Mouse (Mus musculus): ENCODE measurements around the gene Ube2a. TPM values are rescaled to one million over a fixed set of nuclear protein-coding genes. Genes with fewer than 3 reads are reported as not detected.

Ube2a gene
- 41.1 and 44.7 TPM in 2 replicates for polyA plus RNA-seq (2012; rRNA removed)

DNA sequence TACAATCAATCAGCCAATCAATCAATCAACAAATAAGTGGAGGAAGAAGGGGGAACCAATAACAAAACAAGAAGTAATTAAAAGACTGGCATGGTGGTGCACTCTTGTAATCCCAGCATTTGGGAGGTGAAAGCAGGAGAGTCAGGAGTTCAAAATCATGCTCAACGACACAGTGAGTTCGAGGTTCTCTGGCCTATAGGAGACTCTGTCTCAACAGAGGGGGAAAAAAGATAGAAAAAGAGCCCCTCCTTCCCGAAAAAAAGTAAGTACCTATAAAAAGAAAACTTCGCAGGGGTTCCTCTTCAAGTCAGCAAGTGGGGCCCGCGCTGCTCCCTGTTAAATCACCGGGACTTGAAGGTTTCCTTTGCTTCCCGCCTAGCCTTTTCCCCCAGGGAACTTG, at the start of gene Ube2a, which contains the start of gene C330007P06Rik:
TSS of gene Ube2a (plus strand) at position 136 of the 400 bp plus-strand sequence.
TSS of gene C330007P06Rik (minus strand) at position 347 of the 400 bp plus-strand sequence.
- H3K27ac ChIP-seq (ENCODE audit: insufficient read depth, low read length), result no peak within 1 kb of the TSS; the same call in 1 of the 2 replicates

DNA sequence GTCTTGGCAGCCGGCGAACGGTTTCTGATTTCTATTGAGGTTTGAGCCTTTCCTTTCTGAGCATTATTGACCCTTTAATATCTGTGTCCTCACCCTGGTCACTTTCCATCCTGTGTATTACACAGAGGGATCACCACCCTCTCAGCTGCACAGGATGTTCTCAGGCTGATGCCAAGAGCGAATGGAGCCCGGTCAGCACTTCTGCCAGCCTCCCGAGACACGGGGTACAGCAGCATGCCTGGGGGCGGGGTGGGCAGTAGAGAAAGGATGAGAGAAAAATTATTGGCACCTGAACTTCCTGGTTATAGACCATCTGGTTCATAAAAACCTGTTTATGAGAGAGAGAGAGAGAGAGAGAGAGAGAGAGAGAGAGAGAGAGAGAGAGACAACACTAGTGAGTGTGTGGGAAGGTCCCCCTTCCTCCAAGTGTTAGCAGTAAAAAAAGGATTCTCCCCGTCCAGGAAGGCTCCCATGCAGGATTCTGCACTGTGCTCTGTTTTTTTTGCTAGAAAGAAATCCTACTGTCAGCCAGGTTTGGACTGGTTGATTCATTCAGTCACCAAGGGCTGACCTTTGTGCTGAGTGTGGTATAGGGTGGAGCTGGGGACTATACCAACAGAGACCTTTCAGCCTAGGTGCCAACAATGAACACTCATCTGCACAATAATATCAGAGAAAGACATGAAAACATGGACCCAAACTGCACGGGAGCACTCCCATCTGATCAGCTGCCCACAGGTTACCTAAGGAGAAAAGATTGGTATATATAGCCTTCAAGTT, 49.6 kb upstream of the Ube2a start:
- Histone ChIP-seq H3K4me1 (ENCODE audit: control insufficient read depth, insufficient read depth, low read length) (no peaks in the 10 kb centered on the region), H3K4me3 (ENCODE audit: insufficient read depth, low read length) (no peak overlapping the region), H3K27ac (ENCODE audit: insufficient read depth, low read length) (no peak overlapping the region)
- TF ChIP-seq POLR2A (IDR thresholded peaks at IDR 0.05; ENCODE audit: extremely low read depth, insufficient read depth, low read length) (no peak), CTCF (IDR thresholded peaks at IDR 0.05; ENCODE audit: extremely low read depth, insufficient read depth, low read length) (no peak)

More for the DNA sequence above, at the start of gene Ube2a, which contains the start of gene C330007P06Rik:
- TF ChIP-seq POLR2A (IDR thresholded peaks at IDR 0.05; ENCODE audit: extremely low read depth, insufficient read depth, low read length) (no peak), CTCF (IDR thresholded peaks at IDR 0.05; ENCODE audit: extremely low read depth, insufficient read depth, low read length) (no peak)
- H3K4me3 ChIP-seq (ENCODE audit: insufficient read depth, low read length), result peak within 1 kb of the TSS; percentile 54
- H3K4me1 ChIP-seq (ENCODE audit: control insufficient read depth, insufficient read depth, low read length), result peaks cover 2% of the 10 kb centered on the region; the same call in 1 of the 2 replicates

DNA sequence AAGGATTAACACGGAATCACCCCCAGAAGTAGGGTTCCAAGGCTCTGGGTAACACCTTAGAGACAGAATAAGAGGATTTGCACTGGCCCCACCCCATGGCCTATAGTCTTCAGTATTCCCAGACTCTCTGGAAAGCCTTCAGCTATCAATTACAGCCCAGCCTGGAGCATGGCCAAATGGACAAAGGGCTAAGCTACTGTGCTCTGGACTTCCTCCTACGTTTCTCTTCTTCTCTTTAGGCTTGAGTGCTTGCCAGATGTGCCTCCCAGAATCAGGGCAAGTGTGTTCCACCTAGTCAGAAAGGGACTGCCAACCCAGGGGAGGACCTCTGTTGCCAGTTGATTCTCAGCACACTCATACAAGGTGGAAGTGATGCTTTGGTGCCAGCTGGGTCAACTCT, 48.7 kb upstream of the Ube2a start:
- no peak overlapping the region for H3K4me3 ChIP-seq (ENCODE audit: insufficient read depth, low read length)
- H3K27ac ChIP-seq (ENCODE audit: insufficient read depth, low read length), result no peak overlapping the region
- TF ChIP-seq CTCF (IDR thresholded peaks at IDR 0.05; ENCODE audit: extremely low read depth, insufficient read depth, low read length) (no peak), POLR2A (IDR thresholded peaks at IDR 0.05; ENCODE audit: extremely low read depth, insufficient read depth, low read length) (no peak)
- H3K4me1 ChIP-seq (ENCODE audit: control insufficient read depth, insufficient read depth, low read length), result no peaks in the 10 kb centered on the region

DNA sequence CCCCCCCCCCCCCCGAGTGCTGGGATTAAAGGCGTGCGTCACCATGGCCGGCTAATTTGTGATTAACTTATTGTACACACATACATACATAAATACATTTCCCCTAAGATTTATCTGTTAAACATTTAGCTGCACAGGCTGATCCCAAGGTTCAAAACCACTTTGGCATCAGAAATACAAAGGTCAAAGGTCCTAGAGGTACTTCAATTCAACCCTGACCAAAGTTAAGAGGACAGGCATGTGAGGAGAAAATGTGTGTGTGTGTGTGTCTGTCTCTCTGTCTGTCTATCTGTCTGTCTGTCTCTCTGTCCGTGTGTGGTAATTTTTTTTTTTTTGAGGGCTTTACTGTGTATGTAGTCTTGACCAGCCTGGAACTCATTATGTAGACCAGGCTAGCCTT, 46.8 kb upstream of the Ube2a start:
- H3K4me1 ChIP-seq (ENCODE audit: control insufficient read depth, insufficient read depth, low read length), result no peaks in the 10 kb centered on the region
- H3K27ac ChIP-seq (ENCODE audit: insufficient read depth, low read length), result no peak overlapping the region
- H3K4me3 ChIP-seq (ENCODE audit: insufficient read depth, low read length), result no peak overlapping the region
- TF ChIP-seq CTCF (IDR thresholded peaks at IDR 0.05; ENCODE audit: extremely low read depth, insufficient read depth, low read length) (no peak), POLR2A (IDR thresholded peaks at IDR 0.05; ENCODE audit: extremely low read depth, insufficient read depth, low read length) (no peak)

DNA sequence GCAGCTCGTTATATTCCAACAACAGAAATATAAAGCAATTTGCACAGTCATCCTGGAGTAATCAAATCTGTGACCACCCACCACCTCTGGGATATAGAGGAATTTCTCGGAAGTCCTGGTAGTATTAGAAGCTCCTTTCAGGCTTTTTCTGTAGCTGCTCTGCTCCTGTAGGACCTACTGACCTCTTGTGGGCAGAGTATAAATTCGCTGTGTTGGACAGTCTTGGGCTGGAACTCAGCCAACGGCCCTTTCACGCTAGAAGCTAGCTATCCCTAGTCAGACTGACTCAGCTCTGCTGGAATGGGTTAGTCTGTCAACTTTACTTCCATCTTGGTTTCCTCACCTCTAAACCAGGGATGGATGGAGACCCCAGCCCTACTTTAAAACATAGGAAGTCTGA, 43.4 kb upstream of the Ube2a start:
- H3K4me1 ChIP-seq (ENCODE audit: control insufficient read depth, insufficient read depth, low read length), result no peaks in the 10 kb centered on the region
- H3K4me3 ChIP-seq (ENCODE audit: insufficient read depth, low read length), result no peak overlapping the region
- TF ChIP-seq POLR2A (IDR thresholded peaks at IDR 0.05; ENCODE audit: extremely low read depth, insufficient read depth, low read length) (no peak), CTCF (IDR thresholded peaks at IDR 0.05; ENCODE audit: extremely low read depth, insufficient read depth, low read length) (no peak)
- no peak overlapping the region for H3K27ac ChIP-seq (ENCODE audit: insufficient read depth, low read length)

DNA sequence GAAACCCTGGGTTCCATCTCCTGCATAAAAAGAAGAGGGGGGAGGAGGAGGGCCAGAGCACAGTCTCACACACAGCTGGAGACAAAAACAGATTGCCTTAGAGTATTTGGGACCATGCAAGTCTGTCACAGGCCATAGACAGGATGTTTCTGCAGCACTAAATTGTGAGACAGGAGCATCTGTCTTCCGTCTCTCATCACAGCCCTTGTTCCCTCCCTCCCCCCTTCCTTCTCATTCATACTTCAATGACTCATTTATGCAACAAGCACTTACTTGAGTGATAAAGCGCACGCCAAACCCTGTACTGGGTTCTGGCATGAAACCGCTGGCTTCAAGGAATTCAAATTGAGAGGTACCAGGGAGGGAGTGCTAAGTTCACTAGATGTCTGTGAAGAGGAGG, 42.1 kb upstream of the Ube2a start:
- Histone ChIP-seq H3K4me3 (ENCODE audit: insufficient read depth, low read length) (no peak overlapping the region), H3K27ac (ENCODE audit: insufficient read depth, low read length) (no peak overlapping the region), H3K4me1 (ENCODE audit: control insufficient read depth, insufficient read depth, low read length) (no peaks in the 10 kb centered on the region)
- TF ChIP-seq POLR2A (IDR thresholded peaks at IDR 0.05; ENCODE audit: extremely low read depth, insufficient read depth, low read length), result no peak
- TF ChIP-seq CTCF (IDR thresholded peaks at IDR 0.05; ENCODE audit: extremely low read depth, insufficient read depth, low read length), result no peak

DNA sequence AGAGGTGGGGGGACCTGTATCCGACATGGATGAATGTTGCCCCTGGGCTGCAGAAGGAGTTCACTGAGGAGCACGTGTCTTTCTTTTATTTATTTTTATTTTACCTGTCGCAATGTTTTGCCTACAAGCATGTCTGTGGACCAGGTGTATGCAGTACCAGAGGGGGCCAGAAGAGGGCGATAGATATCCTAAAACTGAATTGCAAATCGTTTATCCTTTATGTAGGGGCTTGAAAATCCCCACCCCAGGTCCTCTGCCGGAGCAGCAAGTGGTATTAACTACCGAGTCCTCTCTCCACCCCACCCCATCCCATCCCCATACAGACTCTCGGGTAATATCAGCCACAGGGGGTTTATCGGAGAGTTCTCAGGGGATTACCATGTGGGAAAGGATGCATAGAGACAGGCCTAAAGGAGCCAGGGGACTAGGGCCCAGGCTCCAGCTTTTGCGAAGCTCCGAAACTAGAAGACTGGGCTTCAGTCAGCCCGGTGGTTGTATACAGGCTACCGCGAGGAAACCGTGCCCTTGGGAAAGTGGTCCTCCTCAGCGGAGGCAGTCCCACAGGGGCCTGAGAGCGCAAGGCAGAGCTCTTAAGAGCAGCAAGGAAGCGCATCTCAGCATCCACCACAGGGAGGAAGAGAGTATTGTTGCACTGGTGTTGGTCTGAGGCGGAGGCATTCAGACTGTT, 40.2 kb upstream of the Ube2a start:
- Histone ChIP-seq H3K4me3 (ENCODE audit: insufficient read depth, low read length) (no peak overlapping the region; the same call in 1 of the 2 replicates), H3K27ac (ENCODE audit: insufficient read depth, low read length) (no peak overlapping the region), H3K4me1 (ENCODE audit: control insufficient read depth, insufficient read depth, low read length) (no peaks in the 10 kb centered on the region)
- TF ChIP-seq CTCF (IDR thresholded peaks at IDR 0.05; ENCODE audit: extremely low read depth, insufficient read depth, low read length), result peak; percentile 54
- no peak for TF ChIP-seq POLR2A (IDR thresholded peaks at IDR 0.05; ENCODE audit: extremely low read depth, insufficient read depth, low read length)

DNA sequence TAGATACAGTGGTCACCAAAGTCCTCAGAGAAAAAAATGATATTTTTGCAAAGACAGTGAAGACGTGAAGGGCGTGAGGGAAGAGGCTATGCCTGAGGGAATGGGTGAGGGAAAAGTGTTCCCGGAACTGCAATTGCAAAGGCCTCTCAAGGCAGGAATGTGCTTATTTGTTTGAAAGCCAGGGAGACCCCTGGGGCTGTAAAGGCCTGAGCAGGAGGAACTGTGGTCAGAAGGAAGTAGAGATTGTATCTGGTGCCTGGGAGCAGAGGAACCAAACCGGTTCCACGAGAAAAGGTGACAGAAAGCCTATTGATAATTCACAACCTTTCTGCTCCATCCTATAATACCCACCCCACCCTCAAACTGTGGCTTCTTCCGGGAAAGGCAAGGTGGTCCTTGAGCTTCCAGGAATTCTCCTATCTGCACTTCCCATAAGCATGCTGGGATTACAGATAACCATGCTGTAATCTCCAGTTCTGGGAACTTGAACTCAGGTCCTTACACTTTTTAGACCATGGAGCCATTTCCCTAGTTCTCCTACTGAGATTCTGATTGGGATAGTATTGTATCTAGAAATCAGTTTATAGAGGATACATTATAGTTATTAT, 36.5 kb upstream of the Ube2a start:
- Histone ChIP-seq H3K27ac (ENCODE audit: insufficient read depth, low read length) (no peak overlapping the region), H3K4me1 (ENCODE audit: control insufficient read depth, insufficient read depth, low read length) (no peaks in the 10 kb centered on the region), H3K4me3 (ENCODE audit: insufficient read depth, low read length) (no peak overlapping the region)
- TF ChIP-seq POLR2A (IDR thresholded peaks at IDR 0.05; ENCODE audit: extremely low read depth, insufficient read depth, low read length) (no peak), CTCF (IDR thresholded peaks at IDR 0.05; ENCODE audit: extremely low read depth, insufficient read depth, low read length) (no peak)

DNA sequence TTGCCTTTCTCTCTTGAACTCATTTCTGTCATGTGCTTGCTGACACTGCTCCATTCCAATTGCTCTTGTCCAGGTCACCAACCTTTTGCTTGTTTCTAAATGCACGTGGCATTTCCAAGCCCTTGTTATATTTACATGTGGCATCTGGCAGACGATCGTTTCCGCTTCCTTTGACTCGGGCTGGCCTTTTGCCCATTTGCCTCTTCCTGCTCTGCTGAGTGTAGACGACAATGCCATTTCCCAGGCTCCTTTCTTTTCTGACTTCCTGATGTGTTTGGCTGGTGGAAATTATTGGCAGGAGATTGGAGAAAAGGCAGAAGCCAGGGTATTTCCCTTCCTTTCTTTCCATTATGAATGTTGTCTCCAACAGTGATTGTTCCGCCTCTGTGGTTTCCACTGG, 34.3 kb upstream of the Ube2a start:
- no peaks in the 10 kb centered on the region for H3K4me1 ChIP-seq (ENCODE audit: control insufficient read depth, insufficient read depth, low read length)
- TF ChIP-seq POLR2A (IDR thresholded peaks at IDR 0.05; ENCODE audit: extremely low read depth, insufficient read depth, low read length), result no peak
- TF ChIP-seq CTCF (IDR thresholded peaks at IDR 0.05; ENCODE audit: extremely low read depth, insufficient read depth, low read length), result no peak
- H3K27ac ChIP-seq (ENCODE audit: insufficient read depth, low read length), result no peak overlapping the region
- H3K4me3 ChIP-seq (ENCODE audit: insufficient read depth, low read length), result no peak overlapping the region
